Mouse (Mus musculus) effector memory CD4-positive, alpha-beta T cell, adult 7 months (primary cell): ENCODE data around the gene Zfp36l1. TPM values are rescaled to one million over a fixed set of nuclear protein-coding genes. Genes with fewer than 3 reads are reported as not detected.

ENCODE experiments used
- polyA plus RNA-seq: library from polyadenylated mRNA; unstranded; fragments of 100-300 nt; shearing (Covaris generic); gene quantifications from one replicate; pipeline ENCODE4 v1.2.1, GENCODE M21; 2017

The Zfp36l1 gene
- 205 TPM for polyA plus RNA-seq

DNA sequence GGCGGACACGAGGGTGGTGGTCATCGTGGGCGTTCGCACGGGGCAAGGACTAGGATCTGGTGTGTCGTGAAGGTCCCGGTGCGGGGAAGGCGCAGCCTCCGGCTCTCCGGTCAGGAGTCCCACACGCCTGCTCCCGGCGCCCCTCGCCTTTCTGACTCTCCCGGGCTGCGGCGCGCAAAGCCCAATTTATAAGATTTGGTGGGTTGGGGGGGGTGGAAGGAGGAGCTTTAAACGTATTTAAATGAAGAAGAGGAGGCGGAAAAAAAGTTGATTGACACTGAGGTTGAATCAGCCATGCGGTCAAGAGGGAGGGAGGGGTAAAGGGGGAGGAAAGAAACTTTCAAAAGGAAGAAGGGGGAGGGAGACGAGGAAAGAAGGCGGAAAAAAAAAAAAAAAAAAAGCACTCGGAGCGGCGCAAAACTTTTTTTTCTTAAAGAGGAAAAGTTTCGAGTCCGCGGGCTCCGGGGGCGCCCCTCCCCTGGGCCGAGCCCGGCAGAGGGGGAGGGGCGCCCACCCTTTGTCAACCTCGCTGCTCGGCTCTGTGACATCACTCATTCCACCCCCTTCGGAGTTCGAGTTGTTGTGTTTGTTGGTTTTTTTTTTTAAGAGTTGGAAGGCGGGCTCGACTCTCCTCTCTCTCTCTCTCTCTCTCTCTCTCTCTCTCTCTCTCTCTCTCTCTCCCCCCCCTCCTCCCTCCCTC is at the start of gene Zfp36l1:
TSS of gene Zfp36l1 (minus strand) at position 162 of the 700 bp plus-strand sequence.

Other genes starting within 250 kb of the Zfp36l1 start
- 15.6 TPM for gene Actn1, start 147.4 kb upstream of the Zfp36l1 start, polyA plus RNA-seq